Mouse (Mus musculus) neural tube, embryonic 10.5 days (tissue): ENCODE measurements around the gene Tuba1b.
"Not testable (repeated sequence)": the region's sequence is repeated elsewhere in the genome, so short reads cannot be mapped to it uniquely, and the experiment has no call there.

Source experiments
- DNase-seq: peaks from one replicate; pipeline ENCODE4 v3.0.0-alpha.2; 2017; ENCODE audit warnings: low spot score; ENCODE audit errors: extremely low spot score

Gene Tuba1b

GRCm38 (mm10) chr15:98954425-98955253 lies 20.3 kb upstream of the Tuba1b start:
- DNase-seq, result peak; percentile 65

GRCm38 (mm10) chr15:98953401-98954356 lies 19.3 kb upstream of the Tuba1b start, which contains the start of the genes Gm49450 and Tuba1a:
TSS of gene Gm49450 (minus strand) at chr15:98953551.
TSS of gene Tuba1a (minus strand) at chr15:98953703.
- peak; percentile 98 for DNase-seq

- no peak for DNase-seq
Measured at GRCm38 (mm10) chr15:98952751-98953400, 18.5 kb upstream of the Tuba1b start.

- DNase-seq, result peak; percentile 41
Measured at GRCm38 (mm10) chr15:98952063-98952455, 17.7 kb upstream of the Tuba1b start.

GRCm38 (mm10) chr15:98951122-98952062 lies 17.0 kb upstream of the Tuba1b start:
- not testable (repeated sequence) for DNase-seq

- no peak for DNase-seq
Measured at GRCm38 (mm10) chr15:98949607-98949892, 15.2 kb upstream of the Tuba1b start.

GRCm38 (mm10) chr15:98948857-98949606 lies 14.7 kb upstream of the Tuba1b start:
- DNase-seq, result no peak

- no peak for DNase-seq
Measured at GRCm38 (mm10) chr15:98948382-98948781, 14.0 kb upstream of the Tuba1b start.

- DNase-seq, result no peak
Measured at GRCm38 (mm10) chr15:98947884-98948283, 13.5 kb upstream of the Tuba1b start.

- no peak for DNase-seq
Measured at GRCm38 (mm10) chr15:98943133-98943532, 8.8 kb upstream of the Tuba1b start.

- no peak for DNase-seq
Measured at GRCm38 (mm10) chr15:98942081-98942480, 7.7 kb upstream of the Tuba1b start.

- no peak for DNase-seq
Measured at GRCm38 (mm10) chr15:98941539-98941938, 7.2 kb upstream of the Tuba1b start.

GRCm38 (mm10) chr15:98940816-98941215 lies 6.5 kb upstream of the Tuba1b start:
- no peak for DNase-seq

- DNase-seq, result peak; percentile 96
Measured at GRCm38 (mm10) chr15:98933833-98934216, 540 bp downstream of the Tuba1b start.

GRCm38 (mm10) chr15:98933004-98933671 lies 1.2 kb downstream of the Tuba1b start:
- not testable (repeated sequence) for DNase-seq

- DNase-seq, result no peak
Measured at GRCm38 (mm10) chr15:98930998-98931397, 3.4 kb downstream of the Tuba1b start.

GRCm38 (mm10) chr15:98930017-98930734 lies 4.2 kb downstream of the Tuba1b start:
- DNase-seq, result peak; percentile 35

- peak; percentile 61 for DNase-seq
Measured at GRCm38 (mm10) chr15:98928598-98929240, 5.6 kb downstream of the Tuba1b start.
